Mouse (Mus musculus) G1E-ER4 (cell line): Measurements from ENCODE around the gene Stx8. TPM values are rescaled to one million over a fixed set of nuclear protein-coding genes. Genes with fewer than 3 reads are reported as not detected.

Experiments
- GATA1 ChIP-seq: IDR thresholded peaks from one replicate; pipeline ENCODE4 v1.8.0; 2012; ENCODE audit warnings: low read length, inconsistent platforms
- polyA plus RNA-seq: library from polyadenylated mRNA; stranded (reverse); fragments of >175 nt; gene quantifications from 2 replicates; pipeline ENCODE4 v1.2.3, GENCODE M21; 2012

The Stx8 gene
- polyA plus RNA-seq, 1 experiment: 0.66 TPM

DNA sequence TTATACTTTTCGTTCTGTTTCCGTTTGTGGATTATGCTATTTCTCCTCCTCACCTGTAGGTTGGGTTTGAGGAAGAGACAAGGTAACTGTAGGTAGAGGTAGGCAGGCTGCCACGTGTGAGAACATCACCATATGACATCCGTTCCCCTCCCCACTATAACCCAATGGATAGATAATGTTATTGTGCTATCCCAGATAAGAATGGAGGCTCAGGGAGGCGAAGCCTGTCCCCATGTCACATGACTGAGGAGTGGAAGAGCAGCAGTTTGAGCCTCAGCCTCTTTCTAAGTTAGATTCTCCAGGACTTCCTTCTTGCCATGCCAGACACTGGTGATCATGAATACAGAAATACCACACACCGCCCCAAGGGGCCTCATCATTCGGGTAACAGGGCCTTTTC lies 211.4 kb downstream of the Stx8 start:
- no peak for TF ChIP-seq GATA1

GRCm38 (mm10) chr11:68185647-68186046 lies 219.7 kb downstream of the Stx8 start:
- no peak for TF ChIP-seq GATA1

DNA sequence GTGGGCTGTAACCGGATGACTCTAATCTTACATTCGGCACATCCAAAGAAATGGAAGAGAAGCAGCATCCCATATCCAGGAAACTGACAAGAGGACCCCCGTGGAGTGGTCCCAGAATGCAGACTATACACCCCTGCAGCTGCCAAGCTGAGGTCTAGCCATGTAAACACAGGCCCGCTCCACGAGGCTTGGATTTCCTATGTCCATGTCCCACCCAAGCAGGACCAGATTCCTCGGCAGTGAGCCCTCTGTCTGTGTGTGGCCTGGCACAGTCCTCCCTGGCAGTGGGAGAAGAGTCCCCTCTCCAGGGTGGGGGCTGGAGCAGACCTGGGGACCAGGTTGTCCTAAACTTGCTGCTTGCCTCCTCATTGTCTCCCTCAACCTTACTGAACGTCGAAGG lies 221.2 kb downstream of the Stx8 start:
- TF ChIP-seq GATA1: no peak

- TF ChIP-seq GATA1: no peak
Observed at GRCm38 (mm10) chr11:68188695-68189201, 222.8 kb downstream of the Stx8 start.

- TF ChIP-seq GATA1: no peak
Observed at GRCm38 (mm10) chr11:68190849-68191248, 224.9 kb downstream of the Stx8 start.

- TF ChIP-seq GATA1: no peak
Observed at GRCm38 (mm10) chr11:68195168-68195567, 229.2 kb downstream of the Stx8 start.

DNA sequence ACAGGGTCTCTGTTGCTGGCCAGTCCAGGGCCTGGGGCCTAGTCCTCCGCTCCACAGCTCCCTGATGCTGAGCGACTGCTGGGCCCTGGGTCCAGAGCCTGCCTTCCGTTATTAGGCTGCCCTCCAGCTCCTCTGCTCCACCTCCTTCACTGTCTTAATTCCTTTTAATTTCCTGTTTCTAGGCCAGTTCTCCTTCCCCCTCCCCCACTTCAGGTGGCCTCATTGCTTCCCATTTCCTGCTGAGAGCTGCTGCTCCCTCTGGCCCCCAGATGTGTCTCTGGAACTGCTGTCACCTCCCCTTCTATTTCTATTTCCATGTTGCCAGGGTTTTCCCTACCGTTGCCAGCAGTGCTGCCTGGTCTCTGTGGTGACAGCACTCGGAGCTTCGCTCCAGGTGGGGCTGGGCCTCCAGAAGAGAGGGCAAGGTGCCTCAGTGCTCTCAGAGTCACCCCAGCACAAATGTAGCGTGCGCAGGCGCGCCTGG lies 229.7 kb downstream of the Stx8 start:
- no peak for TF ChIP-seq GATA1

DNA sequence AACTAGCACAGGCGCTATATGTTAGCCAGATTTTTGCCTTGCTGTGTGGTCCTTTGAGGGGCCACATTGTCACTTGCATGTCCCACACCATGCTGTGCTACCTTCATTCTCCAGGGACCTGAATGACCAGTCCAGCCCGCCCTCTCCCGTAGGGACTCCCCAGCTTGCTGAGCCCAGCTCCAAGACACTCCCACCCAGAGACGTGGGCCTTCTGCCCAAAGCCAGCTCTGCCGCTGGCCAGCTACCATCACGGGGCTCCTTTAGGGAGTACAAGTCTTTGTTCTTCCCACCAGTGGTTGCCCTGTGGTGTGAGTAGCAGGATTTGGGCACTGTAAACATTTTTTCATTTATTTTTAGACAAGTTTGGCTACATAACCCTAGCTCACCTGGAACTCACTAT lies 230.6 kb downstream of the Stx8 start:
- no peak for TF ChIP-seq GATA1

GRCm38 (mm10) chr11:68197471-68197870 lies 231.5 kb downstream of the Stx8 start:
- TF ChIP-seq GATA1: no peak

DNA sequence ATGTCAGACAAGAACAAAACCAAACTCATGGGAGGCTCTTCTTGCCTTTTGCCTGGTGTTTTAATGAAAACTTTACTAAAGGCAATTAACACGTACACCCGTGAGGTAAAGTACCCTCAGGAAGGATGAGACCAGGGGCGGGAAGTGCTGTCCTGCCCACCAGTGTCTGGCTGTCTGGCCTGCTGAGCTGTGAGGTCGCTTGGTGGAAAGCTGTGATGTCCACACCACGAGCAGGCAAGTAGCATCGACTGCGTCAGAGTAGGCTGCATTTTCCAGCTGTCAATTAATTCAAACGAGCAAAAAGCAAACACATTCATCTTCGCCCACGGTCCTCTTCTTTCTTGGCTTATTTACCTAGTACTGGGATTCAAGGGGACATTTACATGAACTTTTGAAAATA lies 232.7 kb downstream of the Stx8 start:
- no peak for TF ChIP-seq GATA1

GRCm38 (mm10) chr11:68199103-68199502 lies 233.1 kb downstream of the Stx8 start:
- TF ChIP-seq GATA1: no peak

DNA sequence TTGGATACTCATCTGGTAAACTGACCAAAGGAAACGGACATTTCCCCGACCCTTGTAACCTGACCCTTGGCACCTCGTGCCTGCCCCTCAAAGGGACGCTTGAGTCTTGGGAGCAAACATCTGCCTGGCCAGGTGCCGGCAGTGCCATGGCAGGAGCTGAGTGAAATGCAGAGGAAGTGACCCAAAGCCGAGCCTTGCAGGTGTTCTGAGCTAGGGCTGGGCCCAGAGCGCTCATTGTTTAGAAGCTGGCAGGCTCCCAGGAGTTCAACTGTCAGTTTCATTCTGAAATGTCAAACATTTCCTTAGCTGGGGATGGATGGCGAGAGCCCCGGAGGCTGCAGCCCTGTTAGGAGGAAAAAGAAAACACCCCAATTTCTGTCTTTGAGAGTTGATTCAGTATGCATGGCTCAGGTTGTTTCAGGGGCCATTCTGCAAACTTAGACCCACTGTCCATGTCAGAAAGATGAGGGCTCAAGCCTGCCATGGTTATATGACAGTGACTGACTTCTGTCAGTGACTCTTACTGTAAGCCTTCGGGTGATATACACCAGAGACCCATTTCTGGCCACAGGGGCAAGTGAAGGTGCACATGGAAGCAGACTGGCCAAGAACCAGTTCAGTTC lies 233.9 kb downstream of the Stx8 start:
- TF ChIP-seq GATA1: no peak

GRCm38 (mm10) chr11:68200500-68200899 lies 234.5 kb downstream of the Stx8 start:
- no peak for TF ChIP-seq GATA1

DNA sequence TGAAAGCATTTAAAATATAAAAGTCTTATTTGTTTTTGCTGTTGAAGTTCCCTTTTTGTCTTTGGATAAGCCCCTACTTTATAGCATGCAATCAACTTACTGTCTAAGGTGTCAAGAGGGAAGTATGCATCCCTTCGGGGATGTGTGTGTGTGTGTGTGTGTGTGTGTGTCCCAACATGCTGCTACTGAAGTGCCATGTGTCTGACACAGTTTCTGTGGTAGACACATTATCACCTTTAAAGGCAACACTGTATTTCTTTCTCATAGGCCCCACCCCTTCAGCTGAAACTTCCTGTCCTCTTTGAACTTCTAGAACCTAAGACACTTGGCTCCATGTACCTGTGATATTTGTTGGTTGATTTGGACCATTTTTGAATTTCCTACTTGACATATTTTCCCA lies 235.1 kb downstream of the Stx8 start:
- TF ChIP-seq GATA1: no peak

DNA sequence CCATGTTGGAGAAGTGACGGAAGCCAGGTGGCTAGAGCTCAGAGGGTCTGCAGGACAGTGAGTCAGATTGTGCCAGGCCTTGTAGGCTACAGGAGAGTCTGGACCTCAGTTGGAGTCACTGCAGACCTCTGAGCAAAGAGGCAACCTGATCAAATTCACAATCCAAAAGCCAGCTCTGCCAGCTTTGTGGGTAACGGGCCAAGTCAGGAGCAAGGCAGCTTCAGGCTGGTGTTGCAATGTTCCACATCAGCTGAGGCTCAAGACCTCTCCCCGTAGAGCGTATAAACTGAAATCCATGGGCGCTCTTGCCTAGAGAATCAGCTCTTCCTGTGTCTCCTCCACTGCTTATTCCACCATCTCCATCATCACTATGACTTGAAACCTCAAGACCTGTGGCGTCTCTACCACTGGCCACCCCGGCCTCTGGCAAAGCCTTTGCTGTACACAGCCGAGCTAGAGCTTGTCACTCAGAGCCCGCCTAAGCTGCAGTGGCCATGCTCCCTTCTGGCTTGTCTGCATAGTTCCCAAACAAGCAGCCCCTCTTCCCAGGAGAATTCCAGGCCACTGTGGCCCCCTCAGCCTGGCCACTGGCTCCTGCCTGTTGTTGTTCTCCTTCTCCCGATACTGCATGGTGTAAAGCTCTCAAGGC lies 235.9 kb downstream of the Stx8 start:
- TF ChIP-seq GATA1: no peak

DNA sequence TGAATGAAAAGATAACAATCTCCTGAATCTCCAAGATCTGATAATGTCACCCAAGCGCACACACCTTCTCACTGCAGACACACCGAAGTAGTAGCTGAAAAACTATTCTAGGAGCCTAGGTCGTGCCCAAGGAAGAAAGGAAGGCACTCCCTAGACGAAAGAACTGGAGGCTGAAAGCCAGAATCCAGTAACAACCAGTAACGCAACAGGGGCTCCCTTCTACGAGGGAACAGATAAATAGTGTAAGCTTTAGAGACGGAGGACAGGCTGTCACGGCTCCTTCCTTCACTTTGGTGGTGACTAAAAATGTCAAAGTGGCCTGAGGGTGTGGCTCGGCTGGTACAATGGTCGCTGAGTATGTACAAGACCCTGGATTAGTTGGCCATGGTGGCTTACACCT lies 236.6 kb downstream of the Stx8 start:
- TF ChIP-seq GATA1: no peak
